Mouse (Mus musculus) liver, embryonic 14.5 days (tissue): ENCODE measurements at regions not wholly inside any gene's neighbourhood (a gene's known extent, or its start where the extent isn't known, plus 50 kb on each side); places are given as distances from the start of the nearest gene placed in this dataset.

Experiments
- ATAC-seq: fragments of 200-750 bp; cut with Nextera tagmentation; 2 replicates; pipeline ENCODE4 v1.8.0; 2017; ENCODE audit warnings: moderate number of reproducible peaks, mild to moderate bottlenecking, moderate library complexity; ENCODE audit not compliant: insufficient read depth
- DNase-seq, 3 experiments: peaks; one replicate each; pipeline ENCODE4 v3.0.0-alpha.2; 2012 to 2013; ENCODE audit warnings: low read depth in 3 of 3, low spot score in 3 of 3
- H3K27ac ChIP-seq: fragments of 300-500 bp; sonication (generic); 2 replicates; pipeline ENCODE4 v1.5.1; 2014; ENCODE audit warnings: moderate library complexity, mild to moderate bottlenecking, control low read depth, inconsistent platforms
- H3K27me3 ChIP-seq: fragments of 300-500 bp; sonication (generic); 2 replicates; pipeline ENCODE4 v1.6.1; 2014; ENCODE audit warnings: mild to moderate bottlenecking, low read length, moderate library complexity; ENCODE audit not compliant: control insufficient read depth, insufficient read depth
- H3K36me3 ChIP-seq: fragments of 300-500 bp; sonication (generic); replicated peaks from 2 replicates; pipeline ENCODE4 v1.6.1; 2014; ENCODE audit warnings: low read depth; ENCODE audit not compliant: control insufficient read depth, insufficient read depth
- H3K4me1 ChIP-seq, 2 experiments: fragments of 200-500 bp in 1 of 2; fragments of 300-500 bp in 1 of 2; sonication (generic) in 1 of 2; replicated peaks; 2 replicates each; pipeline ENCODE4 v1.6.1; 2012 to 2014; ENCODE audit warnings: antibody characterized with exemption in 1 of 2, inconsistent platforms in 1 of 2, low read length in 1 of 2; ENCODE audit not compliant: control insufficient read depth in 2 of 2, insufficient read depth in 2 of 2
- H3K4me2 ChIP-seq: fragments of 300-500 bp; sonication (generic); 2 replicates; pipeline ENCODE4 v1.6.1; 2014; ENCODE audit warnings: low read depth, mild to moderate bottlenecking, control low read depth, moderate library complexity
- H3K4me3 ChIP-seq, 2 experiments: fragments of 200-500 bp in 1 of 2; fragments of 300-500 bp in 1 of 2; sonication (generic) in 1 of 2; 2 replicates each; pipeline ENCODE4 v1.5.1; 2012 to 2014; ENCODE audit warnings: low read depth in 2 of 2, low read length in 2 of 2, mild to moderate bottlenecking in 2 of 2, control low read depth in 1 of 2, inconsistent platforms in 1 of 2, moderate library complexity in 1 of 2; ENCODE audit not compliant: insufficient read depth in 1 of 2
- H3K9ac ChIP-seq: fragments of 300-500 bp; sonication (generic); replicated peaks from 2 replicates; pipeline ENCODE4 v1.6.1; 2014; ENCODE audit warnings: mild to moderate bottlenecking, control low read depth, moderate library complexity
- H3K9me3 ChIP-seq: fragments of 300-500 bp; sonication (generic); 2 replicates; pipeline ENCODE4 v1.6.1; 2016; ENCODE audit warnings: low read length, mixed read lengths; ENCODE audit not compliant: control insufficient read depth
- CTCF ChIP-seq: IDR thresholded peaks from 2 replicates; pipeline ENCODE4 v1.5.1; 2016; ENCODE audit warnings: antibody characterized with exemption, low read depth, control low read depth
- EP300 ChIP-seq: IDR thresholded peaks from 2 replicates; pipeline ENCODE4 v1.6.1; 2016; ENCODE audit warnings: antibody characterized with exemption, low read depth
- WGBS: fragments of 180-500 bp; shearing (Covaris S2); extraction: QIAGEN DNeasy Blood & Tissue Kit; methylation state at CpG from one replicate; pipeline ENCODE4 v1.1.7; 2014; ENCODE audit not compliant: insufficient replicate concordance; 5-methylcytosine and 5-hydroxymethylcytosine counted together

GRCm38 (mm10) chr11:8377301-8377700 is 287.0 kb downstream of the Tns3 start:
- no peak for DNase-seq
- Histone ChIP-seq H3K4me3 (no peak overlapping the region), H3K27ac (no peak overlapping the region), H3K9me3 (no peaks in the 10 kb centered on the region), H3K4me1 (no peaks in the 10 kb centered on the region), H3K27me3 (no peaks in the 10 kb centered on the region), H3K9ac (no peak overlapping the region), H3K36me3 (no peaks in the 10 kb centered on the region), H3K4me2 (no peak overlapping the region)
- 66% methylated on average over 4 of the region's 4 CpGs for WGBS
- ATAC-seq: no peak
- TF ChIP-seq EP300 (no peak), CTCF (no peak)

GRCm38 (mm10) chr11:8365545-8365944 is 298.8 kb downstream of the Tns3 start:
- DNase-seq (no peak), ATAC-seq (no peak)
- no peaks in the 10 kb centered on the region for H3K9me3 ChIP-seq
- no peaks in the 10 kb centered on the region for H3K36me3 ChIP-seq
- no peak for TF ChIP-seq CTCF
- no peak for TF ChIP-seq EP300
- no peaks in the 10 kb centered on the region for H3K27me3 ChIP-seq
- no peaks in the 10 kb centered on the region for H3K4me1 ChIP-seq
- no peak overlapping the region for H3K4me2 ChIP-seq
- WGBS: 47% methylated on average over 1 of the region's 1 CpGs
- H3K9ac ChIP-seq: no peak overlapping the region
- no peak overlapping the region for H3K4me3 ChIP-seq
- H3K27ac ChIP-seq: no peak overlapping the region

GRCm38 (mm10) chr11:8364703-8365433 is 299.5 kb downstream of the Tns3 start:
- no peak for DNase-seq
- no peak for ATAC-seq
- H3K9me3 ChIP-seq: no peaks in the 10 kb centered on the region
- WGBS: 56% methylated on average over 9 of the region's 9 CpGs
- H3K4me2 ChIP-seq: no peak overlapping the region
- TF ChIP-seq EP300 (no peak), CTCF (no peak)
- no peaks in the 10 kb centered on the region for H3K4me1 ChIP-seq
- H3K4me3 ChIP-seq: no peak overlapping the region
- H3K27ac ChIP-seq: no peak overlapping the region
- H3K36me3 ChIP-seq: no peaks in the 10 kb centered on the region
- H3K27me3 ChIP-seq: no peaks in the 10 kb centered on the region
- no peak overlapping the region for H3K9ac ChIP-seq

GRCm38 (mm10) chr11:8344938-8345337 is 319.4 kb downstream of the Tns3 start:
- H3K36me3 ChIP-seq: no peaks in the 10 kb centered on the region
- H3K27me3 ChIP-seq: no peaks in the 10 kb centered on the region
- H3K4me3 ChIP-seq: no peak overlapping the region
- no peak for ATAC-seq
- no peak for DNase-seq
- no peaks in the 10 kb centered on the region for H3K4me1 ChIP-seq
- no peak overlapping the region for H3K27ac ChIP-seq
- no peak overlapping the region for H3K9ac ChIP-seq
- H3K4me2 ChIP-seq: no peak overlapping the region
- 70% methylated on average over 14 of the region's 14 CpGs for WGBS
- H3K9me3 ChIP-seq: no peaks in the 10 kb centered on the region
- TF ChIP-seq CTCF: no peak
- TF ChIP-seq EP300: no peak

GRCm38 (mm10) chr11:8302347-8303188 is 361.8 kb downstream of the Tns3 start:
- Histone ChIP-seq H3K36me3 (no peaks in the 10 kb centered on the region), H3K9me3 (no peaks in the 10 kb centered on the region), H3K27ac (no peak overlapping the region), H3K27me3 (no peaks in the 10 kb centered on the region), H3K9ac (no peak overlapping the region), H3K4me1 (no peaks in the 10 kb centered on the region), H3K4me3 (no peak overlapping the region), H3K4me2 (no peak overlapping the region)
- 37% methylated on average over 14 of the region's 14 CpGs for WGBS
- no peak for ATAC-seq
- peak in 1 of 3 experiments; percentile 1 for DNase-seq
- TF ChIP-seq CTCF (peak; percentile 32; the same call in 1 of the 2 replicates), EP300 (no peak)
